Mouse (Mus musculus) neutrophil, adult 5-6 weeks (primary cell): Measurements from ENCODE around the gene Tmem132e. TPM values are rescaled to one million over a fixed set of nuclear protein-coding genes. Genes with fewer than 3 reads are reported as not detected.

ENCODE experiments used
- ATAC-seq: fragments of 151-379, 151-347 bp; 2 replicates; pipeline ENCODE4 v1.8.0; 2017; ENCODE audit warnings: mild to moderate bottlenecking, moderate TSS enrichment; ENCODE audit not compliant: insufficient number of reproducible peaks, poor library complexity, low FRiP score, severe bottlenecking; ENCODE audit errors: extremely low read depth
- total RNA-seq: library from RNA; stranded (forward); fragments of 200-1000 nt; gene quantifications from 2 replicates; pipeline ENCODE4 v1.2.3, GENCODE M21; 2017

Tmem132e gene
- not detected in 2 replicates for total RNA-seq

DNA sequence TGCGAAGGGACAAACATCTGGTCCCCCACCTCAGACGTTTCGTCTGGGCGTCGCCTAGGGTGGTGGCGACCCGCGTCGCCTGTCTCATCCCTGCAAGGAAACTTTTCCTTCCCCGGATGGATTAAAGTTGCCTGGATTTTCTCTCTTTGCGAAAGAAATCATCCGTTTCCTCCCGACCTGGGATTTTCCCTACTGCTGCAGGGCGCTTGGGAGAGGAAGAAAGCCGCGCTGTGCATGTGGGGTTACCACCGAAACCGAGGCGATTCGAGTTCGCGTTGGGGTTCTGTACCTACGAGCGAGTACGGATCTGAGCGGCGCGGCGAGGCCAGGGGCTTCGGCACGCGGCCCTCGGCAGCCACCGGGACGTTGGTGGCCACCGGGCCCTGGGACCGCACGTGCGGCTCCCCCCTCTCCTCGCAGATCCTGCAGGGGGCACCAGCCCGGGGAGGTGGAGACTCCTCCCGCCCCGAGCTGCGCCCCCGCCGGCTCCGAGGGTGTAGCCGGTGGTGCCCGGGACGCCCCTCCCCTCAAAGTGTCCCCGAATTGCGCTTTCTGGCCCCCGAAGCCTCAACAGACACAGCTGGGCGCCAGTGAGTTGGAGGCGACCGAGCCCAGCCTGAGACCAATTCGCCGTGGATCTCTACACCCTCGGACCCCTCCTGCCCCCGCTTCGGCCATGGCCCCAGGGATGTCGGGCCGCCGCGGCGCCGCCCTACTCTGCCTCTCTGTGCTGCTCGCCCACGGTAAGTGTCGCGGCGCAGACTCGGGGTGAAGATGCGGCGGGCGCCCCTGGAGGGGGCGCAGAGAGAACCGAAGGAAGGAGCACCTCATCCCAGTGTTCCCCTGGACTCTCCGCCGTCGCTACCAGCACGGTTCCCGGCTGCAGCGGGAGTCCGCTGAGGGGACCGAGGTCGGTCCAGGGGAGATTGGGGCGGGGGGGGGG lies at the start of gene Tmem132e:
TSS of gene Tmem132e (plus strand) at position 530 of the 943 bp plus-strand sequence.
- no peak for ATAC-seq

- ATAC-seq, result no peak
Observed at GRCm38 (mm10) chr11:82339921-82340401, 48.7 kb upstream of the Tmem132e start.

- ATAC-seq, result no peak
Observed at GRCm38 (mm10) chr11:82340416-82340815, 48.3 kb upstream of the Tmem132e start.

- ATAC-seq, result no peak
Observed at GRCm38 (mm10) chr11:82340900-82341299, 47.8 kb upstream of the Tmem132e start.

GRCm38 (mm10) chr11:82351039-82351438 lies 37.7 kb upstream of the Tmem132e start:
- no peak for ATAC-seq

DNA sequence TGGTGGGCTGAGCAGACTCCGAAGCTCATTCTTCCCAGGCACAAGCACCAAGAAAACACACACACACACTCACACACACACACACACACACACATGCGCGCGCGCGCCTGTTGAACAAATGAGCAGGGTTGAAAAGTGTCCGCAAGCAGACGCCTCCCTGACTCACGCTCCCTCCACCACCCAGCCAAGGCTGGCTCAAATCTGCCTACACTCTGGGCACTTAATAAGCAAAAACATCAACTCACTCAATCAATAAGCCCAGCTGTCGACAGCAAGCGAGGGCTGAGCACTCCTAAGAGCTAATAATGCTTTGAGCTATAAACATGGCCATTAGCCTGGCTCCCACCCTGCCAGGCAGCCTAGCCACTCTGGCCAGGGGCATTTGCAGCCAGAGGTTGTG lies 18.5 kb upstream of the Tmem132e start:
- no peak for ATAC-seq

DNA sequence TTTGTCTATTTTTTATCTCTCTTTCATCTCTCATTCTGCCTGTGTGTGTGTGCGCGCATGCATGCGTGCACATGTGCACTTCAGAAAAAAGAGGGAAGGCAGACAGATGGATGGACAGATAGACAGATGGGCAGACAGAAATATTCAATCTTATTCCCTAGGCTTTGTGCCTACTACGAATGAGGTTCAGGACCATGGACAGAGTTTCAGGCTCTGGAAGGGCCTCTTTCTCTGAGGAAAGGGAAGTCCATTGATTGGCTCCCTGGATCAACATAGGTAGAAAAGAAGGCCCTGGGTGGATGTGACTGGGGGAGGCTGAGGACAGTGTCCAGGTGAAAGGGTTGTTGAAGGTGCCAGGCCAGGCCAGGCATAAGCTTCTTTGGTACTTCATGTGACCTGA lies 17.1 kb upstream of the Tmem132e start:
- ATAC-seq, result no peak

GRCm38 (mm10) chr11:82380606-82381202 lies 8.0 kb upstream of the Tmem132e start:
- ATAC-seq, result no peak

GRCm38 (mm10) chr11:82386970-82387540 lies 1.6 kb upstream of the Tmem132e start:
- no peak for ATAC-seq

GRCm38 (mm10) chr11:82387711-82388341 lies 874 bp upstream of the Tmem132e start:
- ATAC-seq, result no peak

DNA sequence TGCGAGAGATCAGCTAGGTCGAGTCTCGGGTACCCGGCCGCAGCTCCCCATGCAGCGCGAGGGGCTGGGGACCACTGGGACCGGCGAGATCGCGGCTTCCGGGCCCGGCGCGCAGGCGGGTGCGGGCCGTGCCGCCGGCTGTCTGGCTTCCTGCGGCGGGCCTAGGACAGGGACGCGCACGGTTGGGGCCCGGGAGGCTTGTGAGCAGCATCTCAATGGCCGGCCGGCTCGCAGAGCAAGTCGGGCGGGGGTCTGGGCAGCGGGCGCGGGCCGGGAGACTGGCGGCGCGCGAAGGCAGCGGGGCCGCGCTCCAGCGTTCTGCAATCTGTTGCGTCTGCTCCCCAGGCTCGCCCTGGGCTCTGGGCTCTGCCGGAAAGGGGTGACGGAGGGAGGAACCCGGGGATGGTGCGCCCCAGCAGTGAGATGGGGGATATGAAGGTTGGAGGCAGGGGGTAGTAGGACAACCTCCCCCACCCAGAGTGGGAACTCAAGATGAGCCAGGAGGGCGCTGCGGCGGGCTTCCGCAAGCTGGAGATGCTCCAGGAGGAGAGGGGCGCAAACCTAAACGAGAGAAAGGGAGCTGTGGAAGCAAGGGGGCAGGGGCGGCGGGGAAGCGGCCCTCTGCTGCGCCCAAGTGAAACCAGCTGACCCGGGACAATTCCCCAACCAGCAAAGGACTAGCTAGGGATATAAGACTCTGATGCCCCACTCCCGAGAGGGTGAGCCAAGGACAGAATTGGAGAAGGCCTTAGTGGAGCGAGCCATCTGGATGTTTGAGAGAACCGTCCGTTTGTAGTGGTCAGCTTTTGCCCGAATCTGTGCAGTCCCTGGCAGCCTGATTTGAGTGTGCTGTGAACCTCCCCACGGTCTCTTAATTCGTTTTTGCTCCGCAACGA lies 944 bp downstream of the Tmem132e start:
- ATAC-seq, result no peak

GRCm38 (mm10) chr11:82392341-82392740 lies 3.6 kb downstream of the Tmem132e start:
- no peak for ATAC-seq

GRCm38 (mm10) chr11:82399621-82400020 lies 10.9 kb downstream of the Tmem132e start:
- ATAC-seq, result no peak

GRCm38 (mm10) chr11:82405641-82406040 lies 16.9 kb downstream of the Tmem132e start:
- no peak for ATAC-seq

DNA sequence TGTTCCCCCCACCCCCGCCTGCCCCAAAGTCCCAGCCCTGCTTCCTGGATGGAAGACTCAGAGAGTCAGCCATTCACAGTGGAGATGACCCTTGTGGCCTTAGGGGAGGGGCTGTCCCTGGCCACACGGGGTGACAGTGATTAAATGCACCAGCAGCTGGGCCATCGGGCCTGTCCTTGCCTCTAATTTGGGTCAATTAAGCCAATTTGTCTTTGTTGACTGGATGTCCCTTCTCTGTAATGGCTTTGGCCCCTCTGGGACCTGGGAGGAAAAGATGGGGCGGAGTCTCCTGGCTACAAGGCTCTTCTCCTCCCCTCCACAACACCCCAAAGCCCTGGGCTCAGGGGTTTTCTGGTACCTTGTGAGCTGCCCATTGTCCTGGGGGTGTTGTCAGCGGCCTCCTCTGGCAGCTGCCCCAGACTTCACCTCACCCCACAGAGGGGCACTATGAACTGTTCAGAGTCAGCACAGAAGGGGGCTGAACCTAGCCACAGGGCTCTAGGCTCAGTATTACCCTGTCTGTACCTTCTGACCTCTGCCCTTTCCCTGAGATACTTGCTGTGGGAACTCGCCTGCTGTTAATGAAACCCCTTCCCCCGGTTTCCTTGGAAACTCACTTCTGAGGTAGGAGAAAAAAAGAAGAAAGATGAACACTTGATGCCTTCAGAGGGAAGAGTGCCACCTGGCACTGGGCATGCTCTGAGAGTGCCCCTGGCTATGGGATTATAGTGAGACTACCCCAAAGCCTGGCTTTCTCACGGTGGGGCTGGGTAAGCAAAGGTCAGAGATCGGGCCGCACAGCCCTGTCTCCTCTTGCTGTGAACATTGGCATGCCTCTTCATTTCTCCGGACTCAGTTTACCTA lies 17.9 kb downstream of the Tmem132e start:
- no peak for ATAC-seq

- no peak for ATAC-seq
Observed at GRCm38 (mm10) chr11:82412496-82412895, 23.8 kb downstream of the Tmem132e start.

- no peak for ATAC-seq
Observed at GRCm38 (mm10) chr11:82418337-82419041, 29.8 kb downstream of the Tmem132e start.
